Mouse (Mus musculus): ENCODE data around the gene Cybb.
A peak's percentile ranks its signal among the peaks of the same experiment; 100 is the strongest.
"Not testable (repeated sequence)": the region's sequence is repeated elsewhere in the genome, so short reads cannot be mapped to it uniquely, and the experiment has no call there.

The Cybb gene

DNA sequence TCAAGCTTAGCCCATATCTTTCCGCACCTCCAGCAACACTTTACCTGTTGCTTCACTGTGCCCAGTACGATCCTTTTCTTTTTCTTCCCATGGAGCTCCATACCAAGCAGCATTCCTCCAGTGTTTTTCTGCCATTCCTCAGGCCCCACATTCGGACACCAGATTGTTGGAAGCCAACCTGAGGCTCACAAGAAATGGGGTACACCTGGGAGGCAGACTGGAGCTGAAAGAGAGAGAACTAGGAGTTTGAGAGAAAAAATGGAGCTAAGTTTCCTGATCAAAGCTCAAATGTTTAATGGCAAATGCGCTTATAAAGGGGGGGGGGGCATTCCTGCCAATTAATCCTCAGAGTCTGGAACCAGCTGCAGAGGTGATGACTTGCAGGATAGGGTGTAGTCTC lies at the start of gene Cybb:
Gene Cybb, minus strand, starts transcription at position 101 of the 400 bp plus-strand sequence.
- DNase-seq (ENCODE audit: low spot score), result no peak

DNA sequence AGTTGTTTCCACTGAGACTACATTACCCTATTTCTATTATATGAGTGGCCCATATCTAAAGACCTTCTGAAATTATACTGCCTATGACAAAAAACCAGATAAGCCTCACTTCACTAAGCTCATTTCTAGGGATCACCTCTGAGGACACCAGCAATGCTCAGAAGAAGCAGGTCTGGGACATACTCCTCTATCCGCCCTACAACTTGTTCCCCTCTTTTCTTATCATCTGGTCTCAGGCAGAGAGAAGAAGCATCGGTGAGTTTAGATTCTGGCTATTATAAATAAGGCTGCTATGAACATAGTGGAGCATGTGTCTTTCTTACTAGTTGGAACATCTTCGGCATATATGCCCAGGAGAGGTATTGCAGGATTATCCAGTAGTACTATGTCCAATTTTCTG lies 49.3 kb upstream of the Cybb start:
- no peak for DNase-seq (ENCODE audit: low spot score)

DNA sequence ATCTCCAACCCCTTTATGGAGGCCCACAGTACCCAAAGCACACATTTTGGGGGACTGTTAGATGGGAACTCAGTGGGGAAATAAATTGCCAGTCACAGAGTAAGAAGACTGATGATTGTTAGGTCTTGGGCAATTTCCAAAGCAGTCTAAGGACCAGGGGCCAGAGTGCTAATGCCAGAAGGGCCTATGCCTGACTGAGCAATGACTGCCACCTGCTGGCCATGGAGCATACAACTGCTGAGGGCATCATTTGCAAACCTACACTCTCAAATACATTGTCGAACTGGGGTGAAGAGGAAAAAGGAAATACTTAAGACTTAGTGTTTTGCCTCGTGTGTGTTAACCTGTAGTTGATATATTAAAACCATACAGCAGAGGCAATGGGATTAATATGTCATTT lies 32.4 kb upstream of the Cybb start:
- DNase-seq (ENCODE audit: low spot score), result peak; percentile 7

DNA sequence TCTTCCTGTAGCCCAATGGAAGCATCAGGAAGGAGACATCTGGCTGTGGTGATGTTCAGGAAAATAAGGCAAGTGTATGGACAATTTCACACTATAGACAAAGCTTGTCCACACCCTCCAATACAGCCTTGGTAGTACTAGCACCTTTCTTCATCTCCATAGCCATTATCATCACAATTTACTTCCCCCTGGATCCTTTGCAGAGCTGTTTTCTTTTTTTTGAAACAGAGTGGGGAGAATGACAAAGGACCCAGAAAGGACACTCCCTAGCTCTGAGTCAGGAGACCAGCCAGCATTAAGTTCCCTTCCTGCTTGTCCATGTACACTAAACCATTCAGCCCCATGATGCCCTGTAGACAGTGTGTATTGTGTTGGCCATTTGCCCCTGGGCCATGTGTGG lies 30.0 kb upstream of the Cybb start:
- DNase-seq (ENCODE audit: low spot score), result not testable (repeated sequence)

DNA sequence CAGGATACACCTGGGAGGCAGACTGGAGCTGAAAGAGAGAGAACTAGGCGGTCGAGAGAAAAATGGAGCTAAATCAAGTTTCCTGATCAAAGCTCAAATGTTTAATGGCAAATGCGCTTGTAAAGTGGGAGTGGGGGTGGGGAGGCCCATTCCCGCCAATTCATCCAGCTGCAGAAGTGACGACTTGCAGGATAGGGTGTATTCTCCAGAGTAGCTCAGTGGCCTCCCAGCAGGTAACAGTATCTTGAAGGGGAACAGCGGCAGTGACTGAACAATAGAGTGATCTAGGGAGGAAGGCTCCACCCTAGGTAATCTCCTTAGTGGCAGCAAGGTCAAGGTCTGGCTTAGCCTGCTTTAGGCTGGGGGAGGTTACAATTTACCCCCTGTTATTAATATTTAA lies 12.5 kb downstream of the Cybb start:
- DNase-seq (ENCODE audit: low spot score), result not testable (repeated sequence)

DNA sequence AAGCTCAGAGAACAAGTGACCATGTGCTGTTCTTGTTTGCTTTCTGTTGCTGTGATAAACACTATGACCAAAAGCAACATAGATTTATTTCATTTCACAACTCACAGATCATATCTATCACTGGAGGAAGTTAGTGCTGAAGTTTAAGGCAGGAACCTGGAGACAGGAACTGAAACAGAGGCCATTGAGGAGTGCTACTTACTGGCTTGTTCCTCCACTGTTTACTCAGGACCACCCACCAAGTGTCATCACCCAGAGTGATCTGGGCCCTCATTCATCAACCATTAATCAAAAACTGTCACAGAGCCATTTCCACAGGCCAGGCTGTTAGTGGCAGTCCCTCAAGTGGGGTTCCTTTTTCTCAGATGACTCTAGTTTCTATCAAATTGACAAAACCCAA lies 13.1 kb downstream of the Cybb start:
- no peak for DNase-seq (ENCODE audit: low spot score)

DNA sequence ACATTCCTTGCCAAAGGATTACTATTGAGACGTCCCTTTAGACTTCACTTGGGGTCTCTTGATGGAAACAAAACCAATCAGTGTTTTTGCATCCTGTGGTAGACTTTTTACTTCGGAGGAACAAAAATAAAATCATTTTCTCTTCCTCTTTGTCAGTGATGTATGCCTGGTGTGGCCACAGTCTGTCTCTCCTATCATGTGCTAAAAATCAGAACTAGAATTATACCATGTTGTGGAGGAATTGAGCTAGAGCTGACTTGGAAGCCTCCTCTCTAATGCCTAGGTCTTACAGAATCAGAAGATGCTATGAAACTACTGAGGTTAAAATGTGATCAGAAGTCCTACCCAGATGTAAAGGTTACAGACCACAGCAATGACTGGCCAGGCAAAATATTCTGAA lies 13.8 kb downstream of the Cybb start:
- no peak for DNase-seq (ENCODE audit: low spot score)

DNA sequence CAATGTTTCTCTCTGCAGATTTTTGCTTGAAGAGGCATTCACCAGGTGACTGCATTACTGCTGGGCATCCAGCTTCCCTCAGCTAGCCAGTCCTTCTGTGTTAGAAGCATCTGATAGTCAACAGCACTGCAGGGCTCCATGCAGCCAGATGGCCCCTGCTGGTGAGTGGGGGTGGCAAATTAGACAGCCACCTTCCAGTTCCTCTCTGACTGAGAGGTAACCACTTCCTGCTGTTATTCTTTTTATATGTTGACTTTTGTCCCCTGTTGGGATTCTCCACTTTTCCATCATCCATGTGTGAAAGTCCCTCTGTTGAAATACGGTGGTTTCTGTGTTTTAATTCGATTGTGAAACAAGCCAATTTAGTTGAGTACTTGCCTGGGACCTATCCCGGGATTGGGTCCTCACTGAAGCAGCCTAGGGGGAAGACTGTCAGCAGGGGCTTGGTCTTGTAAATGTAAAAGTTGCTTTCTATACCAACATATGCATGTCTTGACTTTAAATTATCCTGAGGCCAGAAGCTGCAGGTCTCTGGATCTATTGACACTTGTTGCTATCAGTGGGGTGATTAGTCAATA lies 16.7 kb downstream of the Cybb start:
- DNase-seq (ENCODE audit: low spot score), result no peak

DNA sequence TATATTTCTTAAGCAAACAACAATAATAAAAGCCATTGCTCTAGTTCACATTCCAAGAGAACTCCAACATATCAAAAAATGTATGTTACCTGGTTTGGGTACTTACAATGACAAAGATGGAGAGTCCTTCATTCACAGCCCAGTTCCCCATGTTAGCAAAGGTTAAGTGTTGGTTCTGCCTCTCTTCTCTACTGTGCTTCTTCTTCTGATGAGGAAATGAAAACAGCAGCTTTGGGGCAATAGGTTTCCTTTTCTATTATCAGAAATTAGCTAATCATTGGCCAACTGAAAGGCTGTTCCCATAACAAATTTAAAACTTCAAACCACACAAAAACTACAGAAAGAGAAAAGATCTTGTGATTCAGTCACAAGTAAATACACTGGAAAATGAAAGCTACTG lies 18.5 kb downstream of the Cybb start:
- no peak for DNase-seq (ENCODE audit: low spot score)

DNA sequence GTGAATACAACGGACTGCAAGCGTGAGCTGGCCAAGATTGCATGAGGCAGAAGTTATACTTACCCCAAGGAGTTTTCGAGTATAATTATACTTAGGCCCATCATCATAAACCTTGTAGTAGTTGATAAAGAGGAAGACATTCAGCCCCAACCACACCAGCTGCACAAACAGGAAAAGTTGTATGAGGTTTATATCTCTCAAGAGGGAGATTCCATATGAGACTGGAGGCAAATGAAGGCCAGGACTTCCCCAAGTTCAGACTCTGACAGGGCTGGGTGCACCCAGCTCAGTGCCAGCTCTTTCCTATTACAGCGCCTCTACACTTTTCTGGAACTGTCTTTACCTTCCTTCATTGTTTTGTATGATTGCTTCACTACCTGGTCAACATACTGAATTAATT lies 20.6 kb downstream of the Cybb start:
- DNase-seq (ENCODE audit: low spot score), result no peak

DNA sequence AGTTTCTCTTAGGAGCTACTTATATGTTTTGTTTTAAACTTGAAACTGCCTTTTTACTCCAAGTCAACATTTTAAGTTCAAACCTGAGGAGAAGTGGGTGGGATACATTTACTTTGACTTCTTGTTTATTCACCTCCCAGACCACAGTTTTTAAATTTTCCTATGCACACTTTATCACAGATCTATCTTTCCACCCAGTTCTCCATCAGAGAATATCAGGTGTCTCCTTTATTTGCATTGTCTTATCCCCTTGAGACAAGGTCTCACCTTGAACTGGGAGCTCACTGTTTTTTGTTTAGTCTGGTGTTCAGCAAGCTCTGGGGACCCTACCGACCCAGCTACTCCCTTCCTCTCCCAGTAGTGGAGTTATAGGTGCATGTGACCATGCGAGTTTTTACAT lies 21.7 kb downstream of the Cybb start:
- DNase-seq (ENCODE audit: low spot score), result no peak

DNA sequence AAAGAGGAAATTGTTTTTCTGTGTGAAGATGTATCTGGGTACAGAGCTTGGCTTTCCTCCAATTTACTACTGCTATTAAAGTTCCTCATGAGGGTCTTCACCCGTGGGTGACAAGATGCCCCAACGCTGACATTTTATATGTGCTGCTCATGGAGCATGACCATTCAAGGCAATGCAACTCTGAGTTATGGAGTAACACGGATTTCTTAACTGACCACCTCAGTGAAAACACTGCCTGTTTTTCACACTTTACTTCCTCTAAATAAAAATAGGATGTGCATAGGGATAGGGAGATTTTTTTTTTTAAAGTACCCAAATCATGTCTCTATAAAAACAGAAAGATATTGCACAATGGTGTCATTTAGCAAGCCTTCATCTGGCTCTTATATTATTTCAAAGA lies 24.9 kb downstream of the Cybb start:
- DNase-seq (ENCODE audit: low spot score), result no peak

DNA sequence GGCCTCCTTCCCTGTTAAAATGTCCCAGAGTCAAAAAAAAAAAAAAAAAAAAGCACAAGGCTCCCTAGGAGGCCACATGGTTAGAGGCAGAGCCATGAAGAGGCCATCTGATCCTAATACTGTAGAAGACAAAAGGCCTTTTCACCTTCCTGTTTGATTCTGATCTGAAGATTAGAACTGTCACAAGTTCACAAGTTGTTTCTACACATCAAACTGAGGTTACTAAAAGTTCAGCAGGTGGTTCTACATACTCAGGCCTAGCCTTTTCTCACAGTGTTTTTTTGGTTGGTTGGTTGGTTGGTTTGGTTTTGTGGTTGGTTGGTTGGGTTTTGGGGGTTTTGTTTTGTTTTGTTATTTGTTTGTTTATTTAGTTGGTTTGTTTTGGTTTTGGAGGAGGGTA lies 26.2 kb downstream of the Cybb start:
- DNase-seq (ENCODE audit: low spot score), result no peak

DNA sequence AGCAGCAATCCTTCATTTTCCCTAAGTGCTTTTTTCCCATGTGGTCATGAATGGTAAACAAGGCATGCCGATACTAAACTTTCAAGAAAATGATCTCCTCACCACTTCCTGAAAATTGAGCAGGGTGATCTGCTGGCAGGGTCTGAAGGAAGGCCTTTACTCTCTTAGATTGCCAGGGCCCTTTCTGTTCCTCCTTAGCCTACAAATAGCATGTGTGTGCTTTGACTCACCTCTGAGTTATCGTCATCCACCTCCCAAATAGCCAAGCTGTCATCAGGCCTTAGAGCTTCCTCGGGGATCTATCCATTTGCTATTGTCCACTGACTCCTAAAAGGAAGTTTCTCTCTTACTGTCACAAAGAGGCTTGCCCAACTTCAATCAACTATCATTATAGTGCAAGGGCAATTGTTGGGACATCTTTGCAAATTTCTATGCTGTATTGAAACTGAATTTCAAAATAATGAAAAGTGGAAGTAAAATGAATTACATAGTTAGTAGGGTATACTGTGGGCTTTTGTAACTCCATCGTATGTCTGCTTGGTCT lies 27.1 kb downstream of the Cybb start:
- DNase-seq (ENCODE audit: low spot score), result no peak

DNA sequence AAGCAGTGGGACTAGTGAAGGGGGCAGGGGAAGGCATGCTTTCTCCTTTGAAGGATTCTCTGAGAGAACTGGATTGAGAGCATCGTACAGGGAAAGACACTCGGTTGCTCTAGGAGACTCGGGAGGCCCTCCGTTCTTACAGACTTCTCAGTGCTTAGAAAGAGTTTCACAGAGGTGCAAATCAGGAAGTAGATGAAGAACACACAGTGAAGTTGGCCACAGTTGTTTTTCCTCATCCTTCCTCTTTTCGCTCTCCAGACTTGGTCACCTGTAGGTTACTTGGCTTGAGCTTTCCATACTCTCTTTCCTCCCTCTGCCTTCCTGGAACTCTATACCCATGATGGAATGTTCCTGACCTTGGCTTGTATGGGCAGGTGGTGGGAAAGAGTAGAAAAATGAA lies 35.2 kb downstream of the Cybb start:
- DNase-seq (ENCODE audit: low spot score), result no peak

DNA sequence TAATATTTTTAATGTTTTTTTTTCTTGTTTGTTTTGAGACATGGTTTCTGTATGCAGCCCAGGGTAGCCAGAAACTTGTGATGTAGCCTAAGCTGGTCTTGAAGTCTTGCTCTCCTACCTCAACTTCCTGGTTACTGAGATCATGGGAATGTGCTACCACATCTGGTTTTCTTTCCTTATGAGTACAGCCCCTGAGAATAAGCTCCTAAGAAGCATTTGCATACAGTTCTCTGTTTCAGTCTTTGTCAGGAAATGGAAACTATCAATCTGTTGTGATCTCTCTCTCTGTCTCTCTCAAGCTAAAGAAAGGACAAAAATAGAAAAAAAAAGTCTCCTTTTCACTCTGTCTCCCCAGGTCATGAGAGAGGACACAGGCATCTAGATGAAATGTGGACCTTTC lies 40.3 kb downstream of the Cybb start:
- no peak for DNase-seq (ENCODE audit: low spot score)

DNA sequence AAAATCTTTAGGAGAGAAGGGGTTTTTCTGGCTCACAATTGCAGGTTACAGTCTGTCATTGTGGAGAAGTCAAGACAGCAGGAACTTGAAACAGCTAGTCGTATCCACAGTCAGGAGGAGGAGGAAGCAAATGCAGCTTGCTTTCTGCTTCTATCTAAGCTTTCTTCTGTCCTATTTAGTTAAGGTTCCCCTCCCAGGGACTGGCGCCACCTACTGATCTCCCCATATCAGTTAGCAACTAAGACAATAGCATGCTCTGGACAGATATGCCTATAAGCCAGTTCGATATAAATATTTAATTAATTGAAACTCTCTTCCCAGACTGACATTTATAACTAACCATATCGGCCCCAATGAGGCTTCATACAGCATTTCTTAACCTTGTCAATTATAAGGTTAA lies 46.5 kb downstream of the Cybb start:
- DNase-seq (ENCODE audit: low spot score), result no peak

DNA sequence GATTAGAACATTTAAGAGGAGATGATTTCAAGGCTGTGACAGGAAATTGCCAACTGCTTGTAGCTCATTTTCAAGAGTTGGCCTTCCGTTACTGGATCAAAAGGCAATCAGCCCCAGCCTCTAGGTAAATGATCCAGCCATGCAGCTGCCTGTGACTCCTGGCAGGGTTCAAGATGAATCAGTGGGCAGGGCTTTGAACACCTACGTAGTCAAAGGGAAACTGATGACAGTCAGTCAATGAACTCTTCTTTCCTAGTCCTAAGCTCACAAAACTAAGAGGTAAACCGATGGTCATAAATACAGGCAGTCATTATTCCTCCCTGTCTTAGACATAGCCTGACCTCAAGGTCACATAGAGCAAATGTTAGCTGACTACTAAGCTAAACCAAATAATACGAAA lies 47.0 kb downstream of the Cybb start:
- DNase-seq (ENCODE audit: low spot score), result no peak

DNA sequence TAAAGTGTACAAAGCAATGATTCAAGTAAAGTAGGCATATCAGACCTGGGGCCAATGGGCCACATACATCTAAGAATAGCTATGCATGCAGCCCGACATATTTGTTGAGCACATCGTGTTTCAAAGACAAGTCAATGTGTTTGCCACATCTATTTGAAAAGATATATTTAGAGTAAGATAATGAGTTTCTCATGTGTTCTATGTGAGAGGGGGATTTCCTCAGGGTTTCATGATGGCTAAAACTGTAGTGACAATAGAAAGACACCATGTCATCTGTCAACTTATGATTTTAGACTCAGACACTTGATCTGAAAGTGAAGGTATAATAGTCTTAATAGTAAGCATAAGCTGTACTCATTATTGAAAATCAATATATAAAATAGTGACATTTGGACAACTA lies 48.3 kb downstream of the Cybb start:
- no peak for DNase-seq (ENCODE audit: low spot score)

DNA sequence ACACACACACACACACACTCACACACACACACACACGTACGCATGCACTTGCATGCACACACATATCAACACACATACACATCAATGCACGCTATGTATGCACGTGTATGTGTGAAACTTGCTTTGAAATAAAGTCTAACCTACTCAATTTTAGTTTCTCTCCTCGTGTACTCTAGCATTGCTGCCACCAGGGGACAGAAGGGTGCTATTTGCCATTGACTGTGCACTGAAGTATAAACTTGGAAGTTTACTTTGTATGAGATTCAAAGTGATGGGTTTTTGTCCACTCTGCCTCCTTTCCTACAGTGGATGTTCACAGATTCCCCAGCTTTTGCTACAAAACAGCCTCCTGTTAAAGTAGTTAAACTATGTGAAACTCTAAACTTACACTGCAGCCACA lies 73.7 kb downstream of the Cybb start:
- DNase-seq (ENCODE audit: low spot score), result no peak
